Mouse (Mus musculus): ENCODE measurements around the gene Ece1.
"Not testable (repeated sequence)": the region's sequence is repeated elsewhere in the genome, so short reads cannot be mapped to it uniquely, and the experiment has no call there.

DNA sequence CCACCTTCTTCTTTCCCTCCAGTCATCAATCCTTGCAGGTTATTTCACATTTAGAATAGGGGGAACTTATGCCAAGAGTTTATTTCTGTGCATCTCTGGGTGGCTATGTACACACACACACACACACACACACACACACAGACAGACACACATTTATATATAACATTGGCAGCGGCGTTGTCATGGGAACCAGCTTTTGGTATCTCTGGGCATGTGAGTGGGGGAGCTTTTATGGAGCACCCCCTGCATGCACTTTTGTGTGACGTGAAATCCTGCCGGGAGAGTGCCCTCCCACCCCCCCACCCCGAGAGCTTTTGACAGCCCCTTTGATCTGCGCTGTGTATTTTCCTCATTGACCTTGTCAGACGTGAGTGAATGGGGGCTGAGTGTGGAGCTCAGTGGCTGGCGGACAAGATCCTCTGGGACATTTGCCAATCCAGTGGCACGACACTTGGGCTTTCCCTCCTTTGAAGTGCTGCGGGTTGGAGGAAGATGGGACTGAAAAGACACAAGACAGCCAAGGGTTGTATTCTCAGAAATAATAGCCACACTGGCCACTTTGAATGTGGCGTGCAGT is 112.9 kb downstream of the Ece1 start:
- not testable (repeated sequence) for TF ChIP-seq MYC, ZMIZ1, HCFC1 (IDR thresholded peaks at IDR 0.05; ENCODE audit: low read depth, low read length)
